Mouse (Mus musculus) limb, embryonic 14.5 days (tissue): ENCODE measurements at regions not wholly inside any gene's neighbourhood (a gene's known extent, or its start where the extent isn't known, plus 50 kb on each side); places are given as distances from the start of the nearest gene placed in this dataset.

Experiments used
- ATAC-seq: fragments of 200-750 bp; cut with Nextera tagmentation; 2 replicates; pipeline ENCODE4 v1.8.0; 2017; ENCODE audit warnings: low read depth, moderate number of reproducible peaks, moderate TSS enrichment; ENCODE audit not compliant: low FRiP score
- DNase-seq: peaks from one replicate; pipeline ENCODE4 v3.0.0-alpha.2; 2015; ENCODE audit warnings: low spot score
- H3K27ac ChIP-seq: fragments of 300-500 bp; sonication (generic); replicated peaks from 2 replicates; pipeline ENCODE4 v1.5.1; 2014; ENCODE audit warnings: low read depth, mild to moderate bottlenecking, low read length, moderate library complexity, mixed read lengths
- H3K27me3 ChIP-seq: fragments of 300-500 bp; sonication (generic); 2 replicates; pipeline ENCODE4 v1.6.1; 2014; ENCODE audit warnings: low read length, mixed read lengths; ENCODE audit not compliant: control insufficient read depth, insufficient read depth
- H3K36me3 ChIP-seq: fragments of 300-500 bp; sonication (generic); 2 replicates; pipeline ENCODE4 v1.6.1; 2014; ENCODE audit warnings: mild to moderate bottlenecking, low read length, moderate library complexity, mixed read lengths; ENCODE audit not compliant: control insufficient read depth, insufficient read depth
- H3K4me1 ChIP-seq: fragments of 300-500 bp; sonication (generic); 2 replicates; pipeline ENCODE4 v1.6.1; 2014; ENCODE audit warnings: antibody characterized with exemption, low read length, mixed read lengths; ENCODE audit not compliant: control insufficient read depth, insufficient read depth
- H3K4me2 ChIP-seq: fragments of 300-500 bp; sonication (generic); replicated peaks from 2 replicates; pipeline ENCODE4 v1.6.1; 2014; ENCODE audit warnings: low read depth, mild to moderate bottlenecking, low read length, moderate library complexity; ENCODE audit not compliant: severe bottlenecking
- H3K4me3 ChIP-seq: fragments of 300-500 bp; sonication (generic); replicated peaks from 2 replicates; pipeline ENCODE4 v1.5.1; 2014; ENCODE audit warnings: low read length
- H3K9ac ChIP-seq: fragments of 300-500 bp; sonication (generic); 2 replicates; pipeline ENCODE4 v1.6.1; 2014; ENCODE audit warnings: mild to moderate bottlenecking, low read depth, low read length, moderate library complexity; ENCODE audit not compliant: severe bottlenecking
- H3K9me3 ChIP-seq: fragments of 300-500 bp; sonication (generic); 2 replicates; pipeline ENCODE4 v1.6.1; 2016; ENCODE audit warnings: low read length; ENCODE audit not compliant: control insufficient read depth
- POLR2A ChIP-seq: fragments of 200-500 bp; IDR thresholded peaks from 2 replicates; pipeline ENCODE4 v1.8.0; 2012; ENCODE audit warnings: inconsistent platforms, mild to moderate bottlenecking, moderate library complexity, borderline replicate concordance; ENCODE audit not compliant: insufficient read depth, insufficient read length; ENCODE audit errors: extremely low read depth
- WGBS: fragments of 180-500 bp; shearing (Covaris S2); extraction: QIAGEN DNeasy Blood & Tissue Kit; methylation state at CpG from one replicate; pipeline ENCODE4 v1.1.7; 2014; 5-methylcytosine and 5-hydroxymethylcytosine counted together

GRCm38 (mm10) chr2:75425791-75426190, 233.3 kb upstream of the Hnrnpa3 start:
- no peak overlapping the region for H3K4me3 ChIP-seq
- peaks cover 23% of the 10 kb centered on the region for H3K4me1 ChIP-seq
- no peak for TF ChIP-seq POLR2A
- H3K9ac ChIP-seq = no peak overlapping the region
- no peak overlapping the region for H3K27ac ChIP-seq
- H3K4me2 ChIP-seq = no peak overlapping the region
- WGBS = 46% methylated on average over 9 of the region's 9 CpGs
- no peaks in the 10 kb centered on the region for H3K36me3 ChIP-seq
- DNase-seq (no peak), ATAC-seq (no peak)
- H3K9me3 ChIP-seq = no peaks in the 10 kb centered on the region
- H3K27me3 ChIP-seq = peaks cover 15% of the 10 kb centered on the region

- ATAC-seq = no peak
- Histone ChIP-seq H3K9me3 (no peaks in the 10 kb centered on the region), H3K27ac (no peak overlapping the region), H3K4me2 (no peak overlapping the region), H3K9ac (no peak overlapping the region), H3K36me3 (no peaks in the 10 kb centered on the region), H3K27me3 (peaks cover 13% of the 10 kb centered on the region), H3K4me3 (no peak overlapping the region), H3K4me1 (peaks cover 18% of the 10 kb centered on the region)
- DNase-seq = no peak
- 95% methylated on average over 4 of the region's 4 CpGs for WGBS
- TF ChIP-seq POLR2A = no peak
Measured at GRCm38 (mm10) chr2:75427936-75428458, 231.1 kb upstream of the Hnrnpa3 start.

GRCm38 (mm10) chr2:75430161-75430940, 228.7 kb upstream of the Hnrnpa3 start:
- H3K4me2 ChIP-seq = no peak overlapping the region
- no peak overlapping the region for H3K9ac ChIP-seq
- no peak for DNase-seq
- no peaks in the 10 kb centered on the region for H3K9me3 ChIP-seq
- 0 out of 2 replicates have a peak, but pooled peaks cover 3% of the 10 kb centered on the region for H3K4me1 ChIP-seq
- H3K27ac ChIP-seq = no peak overlapping the region
- no peaks in the 10 kb centered on the region for H3K36me3 ChIP-seq
- WGBS = 76% methylated on average over 4 of the region's 4 CpGs
- ATAC-seq = no peak
- no peak for TF ChIP-seq POLR2A
- H3K27me3 ChIP-seq = peaks cover 1% of the 10 kb centered on the region
- H3K4me3 ChIP-seq = no peak overlapping the region

- Histone ChIP-seq H3K27ac (no peak overlapping the region), H3K4me2 (no peak overlapping the region), H3K36me3 (no peaks in the 10 kb centered on the region), H3K27me3 (no peaks in the 10 kb centered on the region), H3K9me3 (no peaks in the 10 kb centered on the region), H3K4me3 (no peak overlapping the region), H3K4me1 (0 out of 2 replicates have a peak, but pooled peaks cover 3% of the 10 kb centered on the region), H3K9ac (no peak overlapping the region)
- no peak for TF ChIP-seq POLR2A
- no peak for ATAC-seq
- 82% methylated on average over 6 of the region's 6 CpGs for WGBS
- DNase-seq = no peak
Measured at GRCm38 (mm10) chr2:75431981-75432380, 227.1 kb upstream of the Hnrnpa3 start.

GRCm38 (mm10) chr2:75434521-75434920, 224.5 kb upstream of the Hnrnpa3 start:
- no peak overlapping the region for H3K9ac ChIP-seq
- no peak overlapping the region for H3K27ac ChIP-seq
- no peaks in the 10 kb centered on the region for H3K36me3 ChIP-seq
- no peak overlapping the region for H3K4me2 ChIP-seq
- no peak overlapping the region for H3K4me3 ChIP-seq
- DNase-seq = no peak
- peaks cover 14% of the 10 kb centered on the region for H3K4me1 ChIP-seq
- ATAC-seq = no peak
- H3K27me3 ChIP-seq = no peaks in the 10 kb centered on the region
- no peaks in the 10 kb centered on the region for H3K9me3 ChIP-seq
- 88% methylated on average over 17 of the region's 17 CpGs for WGBS
- TF ChIP-seq POLR2A = no peak
